Mouse (Mus musculus) gastrocnemius, postnatal 36 days (tissue): ENCODE data around the gene Impdh1. TPM values are rescaled to one million over a fixed set of nuclear protein-coding genes. Genes with fewer than 3 reads are reported as not detected.
A peak's percentile ranks its signal among the peaks of the same experiment; 100 is the strongest.
"Not testable (repeated sequence)": the region's sequence is repeated elsewhere in the genome, so short reads cannot be mapped to it uniquely, and the experiment has no call there.

Experiments used
- DNase-seq, 2 experiments: peaks; one replicate each; pipeline ENCODE4 v3.0.0; 2022
- intact Hi-C: fragments of 180-260 bp; cut with DNase I; formaldehyde crosslinking; loops from one replicate; pipeline ENCODE4 v1.15.1; 2025
- total RNA-seq, 2 experiments: library from RNA; stranded (reverse); gene quantifications; 2 replicates each; pipeline ENCODE4 v1.2.3; 2021

Impdh1 gene
- total RNA-seq, 2 experiments from 2014 or later, result 10.5 to 15.5 TPM

DNA sequence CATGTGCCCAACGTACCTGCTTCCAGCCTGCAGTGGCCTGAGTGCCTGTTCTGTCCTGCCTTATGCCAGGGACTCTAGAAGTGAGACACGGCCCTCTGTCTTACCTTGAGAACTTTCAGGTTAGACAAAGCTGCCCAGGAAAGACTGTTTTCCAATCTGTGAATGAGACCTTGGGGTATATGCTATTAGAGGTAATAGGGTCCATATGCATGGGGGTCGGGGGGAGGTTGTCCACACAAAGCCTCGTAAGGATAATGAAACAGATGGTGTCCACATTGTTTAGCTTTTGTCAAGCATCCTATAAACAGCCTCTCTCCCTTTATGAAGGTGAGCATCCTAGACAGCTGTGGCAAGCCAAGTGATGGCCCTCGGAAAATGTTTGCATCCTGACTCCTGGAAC lies 21.0 kb downstream of the Impdh1 start:
- no peak for DNase-seq
- intact Hi-C loops, result no loop called here

DNA sequence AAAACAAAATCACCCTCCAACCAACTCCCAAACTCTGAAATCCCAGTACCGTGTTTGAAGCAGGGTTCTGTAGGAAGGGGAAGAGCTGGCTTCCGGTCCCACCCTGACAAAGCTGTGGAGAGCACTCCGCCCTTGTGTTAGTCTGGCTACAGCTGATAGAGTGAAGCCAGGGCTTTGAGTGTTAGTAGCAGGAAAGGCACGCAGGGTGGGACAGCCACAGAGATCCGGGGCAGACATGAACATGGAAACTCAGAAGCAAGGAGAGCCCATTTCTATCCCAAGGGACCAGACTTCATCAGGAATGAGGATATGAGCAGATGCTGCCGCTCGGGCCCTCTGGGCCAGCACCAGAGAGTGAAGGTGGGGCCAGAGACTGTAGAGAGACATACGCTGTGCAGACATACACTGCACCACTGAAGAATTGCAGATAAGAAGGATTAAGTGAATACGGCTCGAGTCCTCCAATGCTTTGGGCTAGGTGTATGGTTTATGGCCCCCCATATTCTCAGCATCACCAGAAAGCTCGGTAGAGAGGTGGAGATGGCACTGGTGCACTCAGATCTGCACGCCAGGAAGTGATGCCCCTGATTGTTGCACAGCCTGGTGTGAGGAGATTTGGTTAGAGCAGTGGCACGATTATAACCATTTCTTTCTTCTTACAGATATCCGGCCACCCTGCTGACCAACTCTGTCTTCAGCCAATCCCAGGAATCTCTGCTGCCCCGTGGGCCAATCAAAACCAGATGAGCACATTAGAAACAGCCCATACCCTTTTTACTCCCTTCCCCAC lies 22.0 kb downstream of the Impdh1 start:
- no peak for DNase-seq
- intact Hi-C loops, result no loop called here

DNA sequence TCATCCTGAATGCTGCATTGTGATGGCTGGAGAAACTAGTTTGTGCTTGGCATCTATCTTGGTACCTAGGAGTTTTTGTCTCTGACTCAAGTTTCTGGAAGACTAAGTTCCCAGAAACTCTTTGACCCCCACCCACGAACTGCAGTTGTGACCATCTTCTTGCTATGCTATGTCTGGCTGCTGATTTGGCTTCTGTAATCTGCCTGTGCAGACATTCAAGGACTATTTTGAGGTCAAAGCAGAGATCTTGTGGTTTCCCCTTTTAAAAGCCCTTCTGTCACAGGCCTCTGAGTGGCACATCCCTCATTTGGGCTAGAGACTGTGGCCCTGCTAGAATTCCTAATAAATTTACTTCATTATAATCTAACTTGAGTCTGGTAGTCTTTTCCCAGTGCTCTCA lies 28.2 kb downstream of the Impdh1 start:
- no peak for DNase-seq
- intact Hi-C loops, result no loop called here

- intact Hi-C loops, result no loop called here
- DNase-seq, result no peak
Measured at GRCm38 (mm10) chr6:29179843-29180242, 36.3 kb downstream of the Impdh1 start.

GRCm38 (mm10) chr6:29178888-29179658 lies 37.1 kb downstream of the Impdh1 start, which contains the start of gene Prrt4:
Gene Prrt4, minus strand, starts transcription at chr6:29179584.
- intact Hi-C loops, result no loop called here
- DNase-seq, result peak; percentile 37 to 54

- no peak for DNase-seq
- intact Hi-C loops, result no loop called here
Measured at GRCm38 (mm10) chr6:29177901-29178879, 38.0 kb downstream of the Impdh1 start.

GRCm38 (mm10) chr6:29175113-29175512 lies 41.1 kb downstream of the Impdh1 start:
- DNase-seq, result no peak
- intact Hi-C loops, result no loop called here

DNA sequence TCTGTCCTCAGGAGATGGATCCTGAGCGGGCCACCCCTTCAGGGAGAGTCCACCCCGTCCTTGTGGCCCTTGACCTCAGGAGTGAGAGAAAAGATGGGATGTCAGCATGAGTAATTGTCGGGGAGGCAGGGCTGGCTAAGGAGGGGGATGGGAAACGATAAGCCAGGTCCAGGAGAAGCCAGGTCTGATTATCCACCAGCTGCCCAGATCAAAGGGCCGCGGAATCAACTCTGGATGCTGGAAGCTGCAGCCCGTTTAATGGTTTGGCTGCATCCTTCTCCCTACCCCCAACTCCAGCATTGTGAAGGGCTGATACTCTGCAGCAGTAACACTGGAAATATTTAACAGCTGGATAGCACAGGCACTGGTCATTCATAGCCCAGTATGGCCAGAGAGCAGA lies 41.8 kb downstream of the Impdh1 start:
- DNase-seq, result no peak
- intact Hi-C loops, result loop anchor here (1.0 kb wide), 1 partner anchor 18 kb away; no protein-coding TSS in a partner anchor

DNA sequence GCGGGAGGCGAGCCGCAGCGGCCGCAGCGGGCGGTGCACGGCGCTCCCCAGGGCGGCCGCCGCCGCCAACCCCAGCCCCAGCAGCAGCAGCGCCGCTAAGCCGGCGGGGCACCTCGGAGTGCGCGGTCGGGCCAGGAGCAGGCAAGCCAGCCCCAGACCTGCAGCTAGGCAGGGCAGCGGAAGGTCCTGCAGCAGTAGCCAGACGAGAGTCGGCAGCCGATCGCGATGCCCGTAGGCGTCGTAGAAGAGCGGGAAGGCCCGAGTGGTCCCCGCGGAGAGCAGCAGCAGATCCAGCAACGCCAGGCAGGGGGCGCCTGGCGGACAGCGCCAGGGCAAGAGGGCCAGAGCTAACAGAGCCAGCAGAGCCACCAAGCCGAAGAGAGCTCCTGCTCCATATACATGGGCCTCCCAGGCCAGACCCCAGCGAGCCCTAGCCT lies 45.2 kb downstream of the Impdh1 start:
- intact Hi-C loops, result loop anchor here (1.0 to 2.0 kb wide), 2 partner anchors 27 to 108 kb away; partner anchors contain the start of gene Fam71f2
- peak; percentile 67 to 70 for DNase-seq

DNA sequence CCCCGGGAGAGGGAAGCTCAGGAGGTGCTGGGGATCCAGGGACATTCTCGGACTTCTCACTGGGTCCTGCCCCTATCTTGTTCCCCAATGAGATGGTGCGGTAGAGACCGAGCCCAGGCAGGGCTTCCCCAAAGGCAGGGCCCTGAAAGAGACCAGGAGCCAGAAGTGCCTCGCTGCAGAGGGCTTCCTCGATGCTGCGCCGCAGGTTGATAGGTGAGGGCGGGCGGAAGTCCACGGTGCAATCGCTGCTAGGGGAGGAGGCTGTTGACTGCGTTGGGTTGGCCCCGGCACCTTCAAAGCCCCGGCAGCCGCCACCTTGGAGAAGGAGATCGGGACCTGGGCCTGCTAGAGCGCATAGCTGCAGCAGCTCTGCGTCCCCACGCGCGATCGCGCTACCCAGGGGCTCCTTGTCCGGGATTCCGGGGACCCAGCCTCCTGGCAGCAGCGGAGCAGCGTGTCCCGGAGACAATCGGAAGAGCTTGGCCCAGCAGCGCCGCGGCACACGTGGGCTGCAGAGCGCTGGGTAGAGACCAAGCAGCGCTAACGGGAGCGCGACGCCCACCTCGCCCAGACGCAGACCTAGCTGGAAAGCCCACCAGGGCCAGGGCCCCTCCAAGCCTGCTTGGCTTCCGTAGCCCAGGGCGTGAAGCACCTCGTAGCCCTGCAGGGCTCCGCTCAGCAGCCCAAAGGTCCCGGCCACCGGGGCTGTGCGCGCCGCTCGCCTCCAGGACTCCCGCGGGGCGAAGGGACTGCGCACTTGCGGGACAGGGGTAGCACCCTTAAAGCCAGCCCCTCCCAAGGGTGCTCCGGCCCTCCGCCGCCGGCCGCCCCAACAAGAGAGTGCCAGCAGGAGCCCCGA lies 45.9 kb downstream of the Impdh1 start:
- DNase-seq, result no peak
- intact Hi-C loops, result loop anchor here (2.0 kb wide), 1 partner anchor 109 kb away; the partner anchor contains the start of gene Fam71f2

GRCm38 (mm10) chr6:29169675-29170062 lies 46.5 kb downstream of the Impdh1 start:
- intact Hi-C loops, result loop anchor here (2.0 kb wide), 1 partner anchor 109 kb away; the partner anchor contains the start of gene Fam71f2
- DNase-seq, result no peak

DNA sequence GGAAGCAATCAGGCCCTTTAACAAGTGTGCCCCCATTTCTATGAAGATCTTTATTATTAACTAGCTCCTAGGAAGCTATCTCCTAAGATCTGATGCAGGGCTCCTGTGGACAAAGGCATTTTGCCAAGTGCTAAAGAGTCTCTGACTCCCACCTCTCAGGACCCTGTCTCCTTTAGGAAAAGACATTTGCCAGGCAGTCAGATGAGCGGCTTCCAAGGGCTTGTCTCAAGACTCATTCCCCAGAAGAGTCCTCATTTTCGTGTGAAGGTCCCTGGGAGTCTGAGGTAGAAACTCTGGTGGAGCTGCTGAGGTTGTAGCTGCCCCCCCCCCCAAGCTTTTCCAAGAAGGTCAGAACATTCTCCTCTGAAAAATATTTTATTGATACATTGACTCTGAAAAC lies 47.3 kb downstream of the Impdh1 start:
- intact Hi-C loops, result no loop called here
- DNase-seq, result no peak

GRCm38 (mm10) chr6:29166196-29166595 lies 50.0 kb downstream of the Impdh1 start:
- intact Hi-C loops, result no loop called here
- DNase-seq, result no peak

GRCm38 (mm10) chr6:29164314-29165244 lies 51.6 kb downstream of the Impdh1 start, which contains the start of gene Rbm28:
Gene Rbm28, minus strand, starts transcription at chr6:29165006.
- DNase-seq, result peak; percentile 68 to 75

DNA sequence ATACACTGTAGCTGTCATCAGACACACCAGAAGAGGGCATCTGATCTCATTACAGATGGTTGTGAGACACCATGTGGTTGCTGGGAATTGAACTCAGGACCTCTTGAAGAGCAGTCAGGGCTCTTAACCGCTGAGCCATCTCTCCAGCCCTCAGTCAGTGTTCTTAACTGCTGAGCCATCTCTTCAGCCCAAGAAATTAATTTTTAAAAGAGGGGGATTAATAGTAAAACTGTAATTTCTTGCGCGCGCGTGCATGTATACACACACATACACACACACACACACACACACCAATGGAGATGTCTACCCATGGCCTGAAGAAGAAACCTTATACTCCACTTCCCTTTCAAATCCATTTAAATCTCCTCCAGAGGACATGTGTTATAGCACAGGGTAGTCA lies 54.9 kb downstream of the Impdh1 start:
- DNase-seq, intact Hi-C loops: not testable (repeated sequence)

More at GRCm38 (mm10) chr6:29164314-29165244, 51.6 kb downstream of the Impdh1 start, which contains the start of gene Rbm28:
- intact Hi-C loops, result no loop called here

DNA sequence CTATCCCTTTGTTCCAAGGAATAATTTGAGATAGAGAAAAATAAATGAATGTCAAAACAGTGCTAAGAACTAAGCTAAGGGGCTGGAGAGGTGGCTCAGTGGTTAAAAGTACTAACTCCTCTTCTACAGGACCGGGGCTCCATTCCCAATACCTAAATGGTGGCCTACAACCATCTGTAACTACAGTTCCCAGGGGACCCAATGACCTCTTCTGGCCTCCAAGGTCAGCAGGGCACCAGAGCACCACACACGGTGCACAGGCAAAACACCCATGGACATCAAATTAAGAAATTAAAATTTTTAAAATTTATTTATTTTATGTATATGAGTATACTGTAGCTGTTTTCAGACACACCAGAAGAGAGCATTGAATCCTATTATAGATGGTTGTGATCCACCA lies 55.4 kb downstream of the Impdh1 start:
- intact Hi-C loops, result no loop called here
- DNase-seq, result no peak

GRCm38 (mm10) chr6:29156326-29156725 lies 59.8 kb downstream of the Impdh1 start:
- intact Hi-C loops, result no loop called here
- no peak for DNase-seq
